Mouse (Mus musculus) kidney, adult 10 weeks (tissue): Measurements from ENCODE around the gene Atp2b1. TPM values are rescaled to one million over a fixed set of nuclear protein-coding genes. Genes with fewer than 3 reads are reported as not detected.

ENCODE experiments used
- polyA plus RNA-seq: library from polyadenylated mRNA; stranded (reverse); fragments of 350-450 nt; fragmentation: Illumina TruSeq; extraction: RNeasy Lipid Tissue Mini Kit (QIAGEN cat#74804); gene quantifications from one replicate; pipeline ENCODE4 v1.2.3, GENCODE M21; 2014; ENCODE audit warnings: low read depth, low replicate concordance

Atp2b1 gene
- polyA plus RNA-seq: 71.7 TPM

DNA sequence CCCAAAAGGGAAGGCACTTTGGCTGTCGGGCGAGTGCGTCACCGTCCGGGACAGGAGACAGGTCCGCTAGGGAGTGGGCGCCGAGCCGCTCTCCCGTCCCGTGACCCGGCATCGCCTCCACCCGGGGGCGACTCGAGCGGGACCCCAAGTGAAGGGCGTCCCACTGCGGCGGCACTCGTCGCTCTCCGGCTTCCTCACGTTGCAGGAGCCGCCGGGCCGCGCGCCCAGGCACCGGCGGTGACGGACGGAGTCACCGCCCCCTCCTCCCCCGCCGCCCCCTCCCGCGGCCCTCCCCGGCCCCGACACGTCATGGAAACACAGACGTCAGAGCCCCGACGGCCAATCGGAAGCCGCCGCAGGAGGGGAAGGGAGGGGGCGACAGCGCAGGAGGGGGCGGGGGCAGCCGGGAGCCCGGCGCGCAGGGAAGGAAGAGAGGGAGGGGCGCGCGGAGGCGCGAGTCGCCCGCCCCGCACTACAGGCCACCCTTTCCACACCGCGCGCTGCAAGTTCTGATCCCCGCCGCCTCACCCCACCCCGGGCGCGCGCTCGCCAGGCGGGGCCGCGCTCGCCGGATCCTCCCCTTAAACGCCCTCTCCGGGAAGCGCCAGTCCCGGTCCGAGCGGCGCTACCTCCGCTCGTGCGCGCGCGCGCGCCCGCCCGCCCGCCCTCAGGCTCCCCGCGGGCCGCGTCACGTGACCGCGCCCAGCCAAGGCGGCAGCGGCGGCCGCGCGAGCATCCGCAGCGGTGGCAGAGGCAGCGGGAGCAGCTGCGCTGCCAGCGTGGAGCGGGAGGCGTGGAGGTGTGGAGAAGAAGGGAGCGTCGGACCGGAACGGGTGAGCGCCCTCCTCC, at the start of gene Atp2b1:
TSS of gene Atp2b1 (plus strand) at position 446 of the 849 bp plus-strand sequence.

Other genes starting within 250 kb of the Atp2b1 start
- 11.0 TPM for gene Poc1b, start 192.6 kb downstream of the Atp2b1 start, polyA plus RNA-seq
- 15.8 TPM for gene Galnt4, start 193.8 kb downstream of the Atp2b1 start, polyA plus RNA-seq
- not detected for gene Phxr2, start 211.9 kb downstream of the Atp2b1 start, polyA plus RNA-seq